Mouse (Mus musculus) heart, embryonic 11.5 days (tissue): Measurements from ENCODE around the gene Slc35e3. TPM values are rescaled to one million over a fixed set of nuclear protein-coding genes. Genes with fewer than 3 reads are reported as not detected.

Experiments
- ATAC-seq: fragments of 200-750 bp; cut with Nextera tagmentation; replicated peaks from 2 replicates; pipeline ENCODE4 v1.8.0; 2017; ENCODE audit warnings: moderate library complexity; ENCODE audit not compliant: insufficient number of reproducible peaks, low FRiP score, low TSS enrichment
- H3K27ac ChIP-seq: fragments of 300-500 bp; sonication (generic); 2 replicates; pipeline ENCODE4 v1.5.1; 2014; ENCODE audit warnings: mild to moderate bottlenecking, low read depth, low read length
- H3K27me3 ChIP-seq: fragments of 300-500 bp; sonication (generic); 2 replicates; pipeline ENCODE4 v1.6.1; 2014; ENCODE audit warnings: mild to moderate bottlenecking, low read length, mixed read lengths; ENCODE audit not compliant: control insufficient read depth, insufficient read depth
- H3K36me3 ChIP-seq: fragments of 300-500 bp; sonication (generic); 2 replicates; pipeline ENCODE4 v1.6.1; 2014; ENCODE audit warnings: mild to moderate bottlenecking, low read length, moderate library complexity, mixed read lengths; ENCODE audit not compliant: control insufficient read depth, insufficient read depth
- H3K4me1 ChIP-seq: fragments of 300-500 bp; sonication (generic); 2 replicates; pipeline ENCODE4 v1.6.1; 2014; ENCODE audit warnings: low read length; ENCODE audit not compliant: control insufficient read depth, insufficient read depth
- H3K4me2 ChIP-seq: fragments of 300-500 bp; sonication (generic); 2 replicates; pipeline ENCODE4 v1.6.1; 2014; ENCODE audit warnings: mild to moderate bottlenecking, moderate library complexity
- H3K4me3 ChIP-seq: fragments of 300-500 bp; sonication (generic); 2 replicates; pipeline ENCODE4 v1.5.1; 2014; ENCODE audit warnings: low read depth, low read length
- H3K9ac ChIP-seq: fragments of 300-500 bp; sonication (generic); 2 replicates; pipeline ENCODE4 v1.6.1; 2014; ENCODE audit warnings: mild to moderate bottlenecking, low read depth, low read length, moderate library complexity
- H3K9me3 ChIP-seq: fragments of 300-500 bp; sonication (generic); replicated peaks from 2 replicates; pipeline ENCODE4 v1.6.1; 2016; ENCODE audit warnings: low read length; ENCODE audit not compliant: control insufficient read depth
- WGBS: fragments of 180-500 bp; shearing (Covaris S2); extraction: QIAGEN DNeasy Blood & Tissue Kit; methylation state at CpG from one replicate; pipeline ENCODE4 v1.1.7; 2014; ENCODE audit not compliant: insufficient replicate concordance; 5-methylcytosine and 5-hydroxymethylcytosine counted together
- polyA plus RNA-seq: library from polyadenylated mRNA; unstranded; fragments of >200 nt; fragmentation: Nextera tagmentation; extraction: Ambion mirVana; gene quantifications from 2 replicates; pipeline ENCODE4 v1.2.1, GENCODE M21; 2014

Slc35e3 gene
- polyA plus RNA-seq, 1 experiment from 2014 or later = 6.9 TPM

DNA sequence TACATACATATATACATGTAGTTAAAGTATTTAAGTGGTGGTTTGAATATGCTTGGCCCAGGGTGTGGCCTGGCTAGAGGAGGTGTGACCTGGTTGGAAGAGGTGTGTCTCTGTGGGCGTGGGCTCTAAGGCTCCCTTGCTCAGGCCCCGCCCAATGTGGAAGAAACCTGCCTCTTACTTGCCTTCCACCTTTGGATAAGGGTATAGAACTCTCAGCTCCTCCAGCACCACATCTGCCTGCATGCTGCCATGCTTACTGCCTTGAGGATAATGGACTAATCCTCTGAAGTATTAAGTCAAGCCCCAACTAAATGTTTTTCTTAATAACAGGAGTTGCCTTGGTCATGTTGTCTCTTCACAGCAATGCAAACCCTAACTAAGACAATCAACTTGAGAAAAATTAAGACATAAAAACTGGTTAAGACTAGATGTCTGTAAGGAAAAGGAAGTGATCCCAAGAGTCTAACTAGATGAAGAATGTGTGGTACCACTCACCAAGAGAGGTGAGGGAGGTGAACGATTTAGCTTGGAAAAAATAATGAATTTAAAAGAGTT is 48.5 kb downstream of the Slc35e3 start:
- ATAC-seq = no peak
- WGBS = 91% methylated on average over 3 of the region's 3 CpGs
- Histone ChIP-seq H3K27ac (no peak overlapping the region), H3K4me1 (no peaks in the 10 kb centered on the region), H3K27me3 (no peaks in the 10 kb centered on the region), H3K9ac (no peak overlapping the region), H3K36me3 (peaks cover 48% of the 10 kb centered on the region), H3K4me3 (no peak overlapping the region), H3K9me3 (no peaks in the 10 kb centered on the region), H3K4me2 (no peak overlapping the region)

GRCm38 (mm10) chr10:117696827-117697560 is 49.2 kb downstream of the Slc35e3 start:
- Histone ChIP-seq H3K4me2 (no peak overlapping the region), H3K9me3 (no peaks in the 10 kb centered on the region), H3K27me3 (no peaks in the 10 kb centered on the region), H3K4me3 (no peak overlapping the region), H3K27ac (no peak overlapping the region), H3K4me1 (no peaks in the 10 kb centered on the region), H3K36me3 (peaks cover 53% of the 10 kb centered on the region), H3K9ac (no peak overlapping the region)
- no peak for ATAC-seq
- 94% methylated on average over 6 of the region's 6 CpGs for WGBS

- WGBS = 89% methylated on average over 8 of the region's 8 CpGs
- Histone ChIP-seq H3K9ac (no peak overlapping the region), H3K36me3 (peaks cover 48% of the 10 kb centered on the region)
Observed at GRCm38 (mm10) chr10:117696021-117696826, 49.9 kb downstream of the Slc35e3 start.

DNA sequence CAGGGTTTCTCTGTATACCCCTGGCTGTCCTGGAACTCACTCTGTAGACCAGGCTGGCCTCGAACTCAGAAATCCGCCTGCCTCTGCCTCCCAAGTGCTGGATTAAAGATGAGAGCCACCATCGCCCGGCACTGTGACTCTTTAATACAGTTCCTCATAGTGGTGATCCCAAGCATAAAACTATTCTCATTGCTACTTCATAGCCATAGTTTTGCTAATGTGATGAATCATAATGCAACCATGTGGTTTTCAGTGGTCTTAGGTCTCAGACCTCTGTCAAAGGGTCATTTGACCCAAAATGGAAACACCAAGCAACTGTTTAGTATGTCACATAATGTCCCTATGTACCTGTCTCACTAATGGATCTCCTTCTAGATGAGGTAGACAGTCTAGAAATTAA is 50.6 kb downstream of the Slc35e3 start:
- H3K36me3 ChIP-seq = peaks cover 52% of the 10 kb centered on the region
- no peak for ATAC-seq
- H3K4me2 ChIP-seq = no peak overlapping the region
- H3K4me1 ChIP-seq = no peaks in the 10 kb centered on the region
- H3K4me3 ChIP-seq = no peak overlapping the region
- H3K9me3 ChIP-seq = no peaks in the 10 kb centered on the region
- no peak overlapping the region for H3K27ac ChIP-seq
- no peak overlapping the region for H3K9ac ChIP-seq
- 97% methylated on average over 4 of the region's 4 CpGs for WGBS
- H3K27me3 ChIP-seq = no peaks in the 10 kb centered on the region

More at GRCm38 (mm10) chr10:117696021-117696826, 49.9 kb downstream of the Slc35e3 start:
- no peaks in the 10 kb centered on the region for H3K27me3 ChIP-seq
- no peaks in the 10 kb centered on the region for H3K4me1 ChIP-seq
- no peak overlapping the region for H3K27ac ChIP-seq
- no peaks in the 10 kb centered on the region for H3K9me3 ChIP-seq
- no peak overlapping the region for H3K4me2 ChIP-seq
- no peak overlapping the region for H3K4me3 ChIP-seq
- ATAC-seq = no peak

- Histone ChIP-seq H3K9ac (no peak overlapping the region), H3K27me3 (no peaks in the 10 kb centered on the region), H3K4me2 (no peak overlapping the region), H3K27ac (no peak overlapping the region), H3K4me1 (no peaks in the 10 kb centered on the region), H3K9me3 (no peaks in the 10 kb centered on the region), H3K36me3 (peaks cover 52% of the 10 kb centered on the region), H3K4me3 (no peak overlapping the region)
- WGBS = 97% methylated on average over 4 of the region's 4 CpGs
- ATAC-seq = no peak
Observed at GRCm38 (mm10) chr10:117695027-117695426, 51.1 kb downstream of the Slc35e3 start.

DNA sequence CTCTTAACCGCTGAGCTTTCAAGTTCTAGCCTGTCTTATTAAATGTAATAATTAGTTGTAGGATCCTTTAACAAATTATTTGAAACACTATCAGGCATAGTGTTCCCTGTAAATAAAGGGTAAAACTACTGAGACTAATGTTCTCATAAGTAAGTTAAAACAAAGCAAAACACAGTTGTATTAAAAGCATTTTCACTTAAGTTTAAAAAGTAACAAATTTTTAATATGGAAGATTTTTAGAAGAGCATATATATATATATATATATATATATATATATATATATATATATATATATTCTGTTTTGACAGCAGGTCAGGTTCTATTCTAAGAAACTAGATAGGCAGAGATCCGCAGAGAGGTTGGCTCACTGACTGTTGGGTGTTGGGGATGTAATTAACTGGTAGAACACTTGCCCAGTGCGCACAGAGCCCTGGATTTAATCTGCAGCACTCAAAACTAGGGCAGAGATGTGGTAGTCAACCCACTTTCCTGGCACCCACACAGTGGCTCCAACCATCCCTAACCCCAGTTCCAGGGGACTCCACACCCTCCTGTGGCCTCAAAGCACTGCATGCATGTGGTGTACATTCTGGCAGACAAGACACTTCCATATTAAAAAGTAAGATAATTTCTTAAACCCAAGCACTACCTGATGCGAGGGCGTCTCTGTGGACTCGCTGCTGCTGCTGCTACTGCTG is 51.8 kb downstream of the Slc35e3 start:
- Histone ChIP-seq H3K4me3 (no peak overlapping the region), H3K36me3 (peaks cover 52% of the 10 kb centered on the region), H3K9ac (no peak overlapping the region), H3K27me3 (no peaks in the 10 kb centered on the region), H3K9me3 (no peaks in the 10 kb centered on the region), H3K4me1 (no peaks in the 10 kb centered on the region), H3K27ac (no peak overlapping the region), H3K4me2 (no peak overlapping the region)
- no peak for ATAC-seq
- 92% methylated on average over 6 of the region's 6 CpGs for WGBS

DNA sequence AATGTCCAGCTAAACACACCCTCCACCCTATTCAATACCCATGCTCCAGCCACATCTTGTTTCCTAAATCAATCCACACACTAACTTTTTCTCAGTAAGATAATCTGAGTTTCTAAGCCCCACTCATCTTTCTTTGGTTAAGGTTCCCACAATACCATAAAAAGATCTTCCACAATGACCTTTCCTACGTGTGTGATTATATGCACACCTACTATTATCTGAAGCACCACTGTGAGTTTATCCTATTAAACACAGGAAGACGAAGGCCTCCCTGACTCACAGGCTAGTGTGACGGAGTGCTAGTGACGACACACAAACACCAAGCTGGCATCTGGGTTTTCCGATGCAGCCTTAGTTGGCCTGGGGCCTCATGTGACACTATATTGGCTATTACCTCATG is 53.2 kb downstream of the Slc35e3 start:
- Histone ChIP-seq H3K9ac (no peak overlapping the region), H3K4me2 (no peak overlapping the region), H3K4me3 (no peak overlapping the region), H3K9me3 (no peaks in the 10 kb centered on the region), H3K36me3 (peaks cover 52% of the 10 kb centered on the region), H3K4me1 (no peaks in the 10 kb centered on the region), H3K27me3 (no peaks in the 10 kb centered on the region), H3K27ac (no peak overlapping the region)
- no peak for ATAC-seq
- 90% methylated on average over 5 of the region's 5 CpGs for WGBS

- no peak overlapping the region for H3K4me2 ChIP-seq
- H3K4me1 ChIP-seq = no peaks in the 10 kb centered on the region
- no peak overlapping the region for H3K27ac ChIP-seq
- no peak overlapping the region for H3K4me3 ChIP-seq
- H3K9me3 ChIP-seq = no peaks in the 10 kb centered on the region
- no peak for ATAC-seq
- H3K9ac ChIP-seq = no peak overlapping the region
- no peaks in the 10 kb centered on the region for H3K27me3 ChIP-seq
- peaks cover 44% of the 10 kb centered on the region for H3K36me3 ChIP-seq
Observed at GRCm38 (mm10) chr10:117692173-117692572, 54.0 kb downstream of the Slc35e3 start.
